ENCODE assay signal across 14 mouse cellular contexts in genomic region chr13:46898411-46898810, GRCm38 (mm10). TPM values are rescaled to one million over a fixed set of nuclear protein-coding genes. Genes with fewer than 3 reads are reported as not detected.
DNase-seq lines count a peak whose midpoint lies in the region; ATAC-seq and TF ChIP-seq lines count a peak whose summit lies in the region.
"Had no signal": no experiment of that assay in that cellular context is flagged by ENCODE, and none has a peak within 500 bp of the region (broad histone marks: within the 10 kb centered on the region; RNA-seq: fewer than 3 reads in every experiment).

No protein-coding gene starts in this region.

- 0 out of 4 replicates have a peak overlapping the region, but pooled peaks of 1 of the 2 experiments have one; percentile 4 for H3K4me3 ChIP-seq in heart, embryonic 14.5 days (ENCODE audit: control insufficient read depth in 1 of 2, insufficient read depth in 1 of 2, low read depth in 1 of 2, low read length in 2 of 2)
- peak overlapping the region; percentile 20; the same call in 1 of the 2 replicates for H3K4me3 ChIP-seq in heart, postnatal 0 days (ENCODE audit: low read depth, low read length)
- no peak overlapping the region for H3K4me3 ChIP-seq in midbrain, embryonic 16.5 days (ENCODE audit: low read depth, low read length)
- H3K4me3 ChIP-seq: forebrain, embryonic 10.5 days; neural tube, embryonic 15.5 days had no signal

- 18% methylated on average over 11 of the region's 11 CpGs for WGBS in heart, embryonic 14.5 days
- WGBS in heart, postnatal 0 days: 26% methylated on average over 11 of the region's 11 CpGs
- 30% methylated on average over 11 of the region's 11 CpGs for whole genome bisulfite sequencing in midbrain, embryonic 16.5 days

- intact Hi-C loops in heart, postnatal 14 days (cut with DNase I): no loop called here

- H3K27me3 ChIP-seq in heart, embryonic 14.5 days (ENCODE audit: control insufficient read depth, insufficient read depth, low read length): no peaks in the 10 kb centered on the region
- no peaks in the 10 kb centered on the region for H3K27me3 ChIP-seq in heart, postnatal 0 days (ENCODE audit: control insufficient read depth, insufficient read depth, low read length)
- H3K27me3 ChIP-seq in midbrain, embryonic 16.5 days (ENCODE audit: control insufficient read depth, insufficient read depth, low read depth, low read length): no peaks in the 10 kb centered on the region

- no peak for TF ChIP-seq CTCF in heart, postnatal 0 days (IDR thresholded peaks at IDR 0.05; ENCODE audit: low read depth)

- peaks cover 15 to 42% of the 10 kb centered on the region in 2 experiments for H3K4me1 ChIP-seq in heart, embryonic 14.5 days (ENCODE audit: control insufficient read depth in 2 of 2, insufficient read depth in 2 of 2, low read length in 2 of 2)
- H3K4me1 ChIP-seq in heart, postnatal 0 days (ENCODE audit: control insufficient read depth, insufficient read depth): peaks cover 40% of the 10 kb centered on the region
- peaks cover 5% of the 10 kb centered on the region; the same call in 1 of the 2 replicates for H3K4me1 ChIP-seq in midbrain, embryonic 16.5 days (ENCODE audit: control insufficient read depth, insufficient read depth, low read length)
- H3K4me1 ChIP-seq: neural tube, embryonic 15.5 days had no signal

- H3K27ac ChIP-seq in heart, embryonic 14.5 days (replicated peaks in 1 of 2; ENCODE audit: control insufficient read depth in 1 of 2, insufficient read depth in 1 of 2, low read depth in 2 of 2, low read length in 2 of 2): peak overlapping the region; percentile 84 to 88
- H3K27ac ChIP-seq in heart, postnatal 0 days (ENCODE audit: low read depth): peak overlapping the region; percentile 88
- H3K27ac ChIP-seq in midbrain, embryonic 16.5 days (ENCODE audit: low read length): peak overlapping the region; percentile 9; the same call in 1 of the 2 replicates
- H3K27ac ChIP-seq: forebrain, embryonic 10.5 days; hindbrain, postnatal 0 days; neural tube, embryonic 15.5 days had no signal

- peaks cover 3% of the 10 kb centered on the region; the same call in 1 of the 2 replicates for H3K36me3 ChIP-seq in heart, embryonic 14.5 days (ENCODE audit: control insufficient read depth, insufficient read depth, low read length)
- H3K36me3 ChIP-seq in heart, postnatal 0 days (replicated peaks; ENCODE audit: control insufficient read depth, insufficient read depth, low read length): no peaks in the 10 kb centered on the region
- no peaks in the 10 kb centered on the region for H3K36me3 ChIP-seq in midbrain, embryonic 16.5 days (ENCODE audit: control insufficient read depth, insufficient read depth, low read length)
- H3K36me3 ChIP-seq: G1E; neural tube, embryonic 15.5 days had no signal

- DNase-seq in heart, postnatal 14 days: no peak
- peak; percentile 9 for DNase-seq in MEL-GATA-1-ER (ENCODE audit: extremely low read depth, low read depth)
- peak; percentile 40 for DNase-seq in heart, postnatal 0 days (ENCODE audit: low spot score)
- no peak for DNase-seq in kidney, postnatal 25 days
- DNase-seq in neural tube, embryonic 10.5 days (ENCODE audit: extremely low spot score, low spot score): no peak
- DNase-seq: adrenal gland, postnatal 10 days; cerebellum, adult 8-10 months; lung, postnatal 36 days had no signal

- ATAC-seq in heart, embryonic 14.5 days (ENCODE audit: insufficient number of reproducible peaks, insufficient read depth, low FRiP score, low read depth): no peak
- ATAC-seq in heart, postnatal 0 days (ENCODE audit: insufficient read depth, low read depth): peak; percentile 54
- no peak for ATAC-seq in midbrain, embryonic 16.5 days
- ATAC-seq: hindbrain, postnatal 0 days had no signal

- no peak for TF ChIP-seq EP300 in heart, postnatal 0 days (IDR thresholded peaks at IDR 0.05; ENCODE audit: low read depth)

- peak overlapping the region; percentile 55 for H3K4me2 ChIP-seq in heart, embryonic 14.5 days (ENCODE audit: low read length)
- H3K4me2 ChIP-seq in heart, postnatal 0 days (ENCODE audit: low read depth, low read length): peak overlapping the region; percentile 49
- peak overlapping the region; percentile 31 for H3K4me2 ChIP-seq in midbrain, embryonic 16.5 days (ENCODE audit: low read length)
- H3K4me2 ChIP-seq: neural tube, embryonic 15.5 days had no signal

- H3K9ac ChIP-seq in heart, embryonic 14.5 days (ENCODE audit: low read length): peak overlapping the region; percentile 66
- H3K9ac ChIP-seq in heart, postnatal 0 days (replicated peaks; ENCODE audit: low read depth, low read length): peak overlapping the region; percentile 38; the same call in 1 of the 2 replicates
- no peak overlapping the region for H3K9ac ChIP-seq in midbrain, embryonic 16.5 days (ENCODE audit: low read depth, low read length)
- H3K9ac ChIP-seq: neural tube, embryonic 15.5 days had no signal

- H3K9me3 ChIP-seq in heart, embryonic 14.5 days (ENCODE audit: control insufficient read depth, low read length): 0 out of 2 replicates have a peak, but pooled peaks cover 2% of the 10 kb centered on the region
- H3K9me3 ChIP-seq in heart, postnatal 0 days (replicated peaks; ENCODE audit: control insufficient read depth, low read length): no peaks in the 10 kb centered on the region
- H3K9me3 ChIP-seq in midbrain, embryonic 16.5 days (replicated peaks; ENCODE audit: control insufficient read depth, low read length, poor library complexity, severe bottlenecking): no peaks in the 10 kb centered on the region
- H3K9me3 ChIP-seq: G1E; neural tube, embryonic 15.5 days had no signal

RNA-seq across cellular contexts. Expression of gene Kif13a, which starts 31.3 kb away (rescaled TPM):
- 47.8 and 55.2 TPM in 2 replicates for polyA plus RNA-seq in heart, embryonic 14.5 days (2014; fragmentation: Nextera tagmentation; extraction: Ambion mirVana)
- total RNA-seq in heart, postnatal 14 days (2021): 100 to 1,000 TPM in 1 of 2 experiments, 10 to 100 TPM in 1; 95.6 to 104 TPM
- 48.7 and 81.8 TPM in 2 replicates for total RNA-seq in heart, postnatal 0 days (2014; rRNA removed; ENCODE audit: low replicate concordance)
- polyA plus RNA-seq in heart, postnatal 0 days (2015; fragmentation: Nextera tagmentation; extraction: Ambion mirVana): 29.8 and 36.7 TPM in 2 replicates
- polyA plus RNA-seq in midbrain, embryonic 16.5 days (2015; fragmentation: Nextera tagmentation; extraction: Ambion mirVana): 7.2 and 7.6 TPM in 2 replicates
- polyA plus RNA-seq: G1E had no signal

Comparison
In these comparisons a context has a peak if more than half of its experiments do, and no peak if none do; other contexts are left out.
1. DNase-seq: peak in MEL-GATA-1-ER (single experiment) and heart, postnatal 0 days (single experiment); none in heart, postnatal 14 days (0 of 2), kidney, postnatal 25 days (0 of 2) and neural tube, embryonic 10.5 days (single experiment).
2. H3K27ac ChIP-seq: peak in every context shown above with its lines; median percentile 88 in heart, postnatal 0 days; 86 in heart, embryonic 14.5 days; 9 in midbrain, embryonic 16.5 days.
3. Peak in every context shown above with its lines, with median percentiles within 50 percentile points of each other: H3K4me2 ChIP-seq.